Mouse (Mus musculus) spleen, adult 2 months (tissue): ENCODE results near the gene Gm20388. TPM values are rescaled to one million over a fixed set of nuclear protein-coding genes. Genes with fewer than 3 reads are reported as not detected.

Experiments used
- DNase-seq, 2 experiments: peaks; one replicate each; pipeline versions ENCODE4 v3.0.0 to v3.0.0-alpha.2; 2012 to 2021; ENCODE audit warnings: low spot score in 2 of 2, low read depth in 1 of 2
- H3K27ac ChIP-seq: fragments of 200-500 bp; 2 replicates; pipeline ENCODE4 v1.5.1; 2012; ENCODE audit warnings: low read length, inconsistent platforms; ENCODE audit not compliant: insufficient read depth
- H3K27me3 ChIP-seq: fragments of 200-500 bp; 2 replicates; pipeline ENCODE4 v1.6.1; 2012; ENCODE audit warnings: mild to moderate bottlenecking, moderate library complexity, low read length, inconsistent platforms; ENCODE audit not compliant: control insufficient read depth, insufficient read depth
- H3K36me3 ChIP-seq: fragments of 200-500 bp; 2 replicates; pipeline ENCODE4 v1.6.1; 2012; ENCODE audit warnings: mild to moderate bottlenecking, low read length, inconsistent platforms; ENCODE audit not compliant: control insufficient read depth, insufficient read depth
- H3K4me1 ChIP-seq: fragments of 200-500 bp; 2 replicates; pipeline ENCODE4 v1.6.1; 2011; ENCODE audit warnings: inconsistent platforms; ENCODE audit not compliant: control insufficient read depth, insufficient read depth, insufficient read length
- H3K4me3 ChIP-seq: fragments of 200-500 bp; 2 replicates; pipeline ENCODE4 v1.5.1; 2011; ENCODE audit warnings: mild to moderate bottlenecking, inconsistent platforms; ENCODE audit not compliant: insufficient read depth, insufficient read length; ENCODE audit errors: extremely low read depth
- CTCF ChIP-seq: fragments of 200-500 bp; IDR thresholded peaks from 2 replicates; pipeline ENCODE4 v1.5.1; 2011; ENCODE audit warnings: mild to moderate bottlenecking, inconsistent platforms; ENCODE audit not compliant: insufficient read depth, insufficient read length, insufficient replicate concordance; ENCODE audit errors: extremely low read depth
- POLR2A ChIP-seq: fragments of 200-500 bp; IDR thresholded peaks from 2 replicates; pipeline ENCODE4 v1.6.1; 2011; ENCODE audit warnings: low read depth, low read length, inconsistent platforms
- WGBS: fragments of 180-500 bp; shearing (Covaris S2); methylation state at CpG from one replicate; pipeline ENCODE4 v1.1.7; 2018; 5-methylcytosine and 5-hydroxymethylcytosine counted together
- polyA plus RNA-seq: library from polyadenylated mRNA; depleted of rRNA; stranded (reverse); fragments of >200 nt; gene quantifications from 2 replicates; pipeline ENCODE4 v1.2.3, GENCODE M21; 2012

Gene Gm20388
- polyA plus RNA-seq, 1 experiment, result 26.1 TPM

GRCm38 (mm10) chr8:122679325-122679920 is 2768.8 kb downstream of the Gm20388 start:
- no peak overlapping the region for H3K4me3 ChIP-seq

DNA sequence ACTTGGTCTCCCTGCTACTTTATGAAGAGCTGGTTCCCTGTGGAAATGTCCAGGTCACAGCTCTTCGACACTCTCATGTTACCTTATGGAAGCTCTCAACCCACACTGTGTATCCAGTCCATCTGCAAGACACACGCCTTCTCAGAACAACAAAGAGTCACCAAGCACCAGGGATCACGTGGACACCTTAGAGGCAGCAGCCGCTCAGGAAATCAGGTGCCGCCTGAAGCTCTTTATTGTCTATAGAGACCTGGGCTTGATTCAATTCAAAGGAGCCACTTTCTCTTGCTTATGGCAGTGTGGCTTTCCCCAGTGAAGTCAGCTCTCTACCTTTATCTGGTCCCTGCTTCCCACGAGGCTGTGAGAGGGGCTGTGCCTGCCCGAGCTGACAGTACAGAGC is 2769.5 kb downstream of the Gm20388 start:
- Histone ChIP-seq H3K36me3 (no peaks in the 10 kb centered on the region; the same call in 1 of the 2 replicates), H3K27me3 (peaks cover 2% of the 10 kb centered on the region; the same call in 1 of the 2 replicates), H3K4me3 (no peak overlapping the region), H3K4me1 (peaks cover 18% of the 10 kb centered on the region), H3K27ac (no peak overlapping the region)
- TF ChIP-seq POLR2A (no peak), CTCF (no peak)
- 63% methylated on average over 7 of the region's 7 CpGs for WGBS
- DNase-seq, result no peak

More at GRCm38 (mm10) chr8:122679325-122679920, 2768.8 kb downstream of the Gm20388 start:
- Histone ChIP-seq H3K27me3 (peaks cover 2% of the 10 kb centered on the region; the same call in 1 of the 2 replicates), H3K36me3 (no peaks in the 10 kb centered on the region; the same call in 1 of the 2 replicates), H3K4me1 (peaks cover 18% of the 10 kb centered on the region), H3K27ac (no peak overlapping the region)
- 69% methylated on average over 11 of the region's 11 CpGs for WGBS
- TF ChIP-seq CTCF (no peak), POLR2A (no peak)
- DNase-seq, result no peak

- Histone ChIP-seq H3K27ac (no peak overlapping the region), H3K36me3 (peaks cover 1% of the 10 kb centered on the region)
- no peak for DNase-seq
Measured at GRCm38 (mm10) chr8:122682820-122683219, 2772.2 kb downstream of the Gm20388 start.

DNA sequence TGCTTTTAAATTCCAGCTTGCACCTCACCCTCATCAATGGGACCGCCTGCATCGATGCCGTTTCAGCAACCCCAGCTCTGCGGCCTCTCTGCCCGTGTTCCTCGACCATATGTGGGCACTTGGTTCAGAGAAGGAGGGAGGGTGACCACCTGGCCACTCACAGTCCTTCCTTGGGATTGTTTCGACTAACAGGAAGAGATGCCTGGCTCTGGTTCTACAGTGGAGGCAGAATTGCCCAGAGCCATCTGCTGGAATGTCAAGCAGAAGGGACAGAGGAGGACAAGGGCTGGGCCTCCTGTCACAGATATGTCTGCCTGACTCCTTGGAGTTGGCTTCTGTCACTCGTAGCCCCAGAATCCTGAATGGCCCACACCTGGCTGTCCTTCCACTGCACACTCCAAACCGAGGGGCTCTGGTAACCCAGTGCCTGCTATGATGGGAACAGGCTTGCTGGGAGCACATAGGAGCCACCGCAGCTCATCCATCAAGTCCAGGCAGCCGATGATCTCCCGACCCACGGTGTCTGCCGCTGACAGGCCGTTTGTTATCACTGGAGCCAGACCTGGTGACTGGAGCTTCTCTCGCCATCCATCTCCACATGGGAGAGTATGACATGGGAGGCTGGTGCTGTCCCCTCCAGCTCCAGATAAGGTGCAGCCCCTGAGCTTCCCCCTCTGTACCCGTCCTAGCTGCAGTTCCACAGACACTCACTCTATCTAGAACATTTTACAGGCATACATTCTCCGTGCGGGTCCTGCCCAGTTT is 2774.6 kb downstream of the Gm20388 start:
- H3K4me1 ChIP-seq, result peaks cover 8% of the 10 kb centered on the region; the same call in 1 of the 2 replicates

More at GRCm38 (mm10) chr8:122682820-122683219, 2772.2 kb downstream of the Gm20388 start:
- Histone ChIP-seq H3K4me1 (peaks cover 6% of the 10 kb centered on the region), H3K27me3 (peaks cover 2% of the 10 kb centered on the region; the same call in 1 of the 2 replicates), H3K4me3 (no peak overlapping the region)
- TF ChIP-seq CTCF (no peak), POLR2A (no peak)
- 76% methylated on average over 11 of the region's 11 CpGs for WGBS

GRCm38 (mm10) chr8:122686879-122687278 is 2776.2 kb downstream of the Gm20388 start:
- no peak for TF ChIP-seq CTCF
- no peak for TF ChIP-seq POLR2A
- no peak overlapping the region for H3K4me3 ChIP-seq
- no peaks in the 10 kb centered on the region for H3K27me3 ChIP-seq
- no peak for DNase-seq
- H3K36me3 ChIP-seq, result peaks cover 1% of the 10 kb centered on the region
- H3K27ac ChIP-seq, result no peak overlapping the region
- WGBS, result 87% methylated on average over 9 of the region's 9 CpGs
- H3K4me1 ChIP-seq, result peaks cover 7% of the 10 kb centered on the region; the same call in 1 of the 2 replicates

More for the DNA sequence above, 2774.6 kb downstream of the Gm20388 start:
- no peak for DNase-seq
- Histone ChIP-seq H3K27ac (no peak overlapping the region; the same call in 1 of the 2 replicates), H3K4me3 (no peak overlapping the region), H3K36me3 (peaks cover 1% of the 10 kb centered on the region), H3K27me3 (no peaks in the 10 kb centered on the region)
- WGBS, result 76% methylated on average over 19 of the region's 19 CpGs
- TF ChIP-seq CTCF (no peak), POLR2A (no peak)

GRCm38 (mm10) chr8:122689315-122689714 is 2778.7 kb downstream of the Gm20388 start:
- Histone ChIP-seq H3K27ac (peak overlapping the region; percentile 47), H3K27me3 (no peaks in the 10 kb centered on the region), H3K36me3 (peaks cover 4% of the 10 kb centered on the region), H3K4me1 (peaks cover 25% of the 10 kb centered on the region), H3K4me3 (no peak overlapping the region)
- no peak for TF ChIP-seq POLR2A
- no peak for TF ChIP-seq CTCF
- DNase-seq, result no peak
- 44% methylated on average over 1 of the region's 1 CpGs for WGBS
